Mouse (Mus musculus): ENCODE data around the gene Bcl2l13.

DNA sequence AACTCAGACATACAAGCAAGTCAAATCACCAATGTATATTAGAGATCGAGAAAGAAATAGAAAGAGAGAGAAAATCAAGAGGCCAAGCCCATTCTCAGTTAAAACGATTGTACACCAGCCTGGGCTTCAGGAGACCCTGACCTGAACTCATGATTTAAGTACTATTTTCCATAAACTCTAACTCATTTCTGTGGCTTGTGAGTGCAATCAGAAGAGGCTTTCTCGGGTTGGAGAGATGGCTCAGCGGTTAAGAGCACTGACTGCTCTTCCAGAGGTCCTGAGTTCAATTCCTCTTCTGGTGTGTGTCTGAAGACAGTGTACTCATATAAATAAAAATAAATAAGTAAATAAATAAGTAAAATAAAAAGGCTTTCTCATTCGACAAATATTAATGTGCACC is 14.3 kb upstream of the Bcl2l13 start:
- no peak for TF ChIP-seq CTCF (IDR thresholded peaks at IDR 0.05; ENCODE audit: control insufficient read depth, insufficient read depth, low read length)
- no peak for TF ChIP-seq POLR2A (IDR thresholded peaks at IDR 0.05; ENCODE audit: borderline replicate concordance, control insufficient read depth, low read depth, low read length)
